Mouse (Mus musculus): Measurements from ENCODE around the gene Pir. TPM values are rescaled to one million over a fixed set of nuclear protein-coding genes. Genes with fewer than 3 reads are reported as not detected.

Pir gene
- polyA plus RNA-seq, 1 experiment from 2014 or later, result 12.9 TPM

DNA sequence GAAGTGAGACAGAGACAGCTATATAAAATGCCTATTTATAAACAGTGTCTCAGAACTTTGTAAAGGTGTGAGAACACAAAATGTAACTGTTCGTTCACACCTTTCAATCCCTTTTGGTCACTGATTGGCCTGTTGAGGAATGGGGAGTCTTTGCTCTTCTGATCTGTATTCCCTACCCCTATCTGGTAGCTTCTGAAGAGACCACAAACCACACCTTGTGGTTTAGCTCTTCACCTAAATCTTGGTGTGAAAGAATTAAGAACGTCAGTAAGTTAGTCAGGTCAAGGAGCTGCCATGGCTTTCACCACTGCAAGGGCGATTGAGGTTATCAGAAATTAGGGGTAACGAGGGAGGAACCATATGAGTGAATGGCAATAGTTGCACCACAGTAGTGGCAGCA, 49.4 kb downstream of the Pir start:
- no peaks in the 10 kb centered on the region for H3K4me1 ChIP-seq (ENCODE audit: control insufficient read depth, insufficient read depth, low read length)
- no peak overlapping the region for H3K27ac ChIP-seq (replicated peaks; ENCODE audit: low read depth, low read length)
- no peak overlapping the region for H3K4me2 ChIP-seq (ENCODE audit: low read depth, low read length)
- no peak overlapping the region for H3K4me3 ChIP-seq (ENCODE audit: low read depth, low read length)
- DNase-seq (ENCODE audit: low spot score) (no peak), ATAC-seq (ENCODE audit: low read depth) (no peak)
- no peaks in the 10 kb centered on the region for H3K27me3 ChIP-seq (replicated peaks; ENCODE audit: control insufficient read depth, insufficient read depth, low read length)
- WGBS, result 84% methylated on average over 4 of the region's 4 CpGs
- no peaks in the 10 kb centered on the region for H3K9me3 ChIP-seq (ENCODE audit: control insufficient read depth, low read length)
- H3K36me3 ChIP-seq (ENCODE audit: control insufficient read depth, insufficient read depth, low read length), result no peaks in the 10 kb centered on the region
- no peak overlapping the region for H3K9ac ChIP-seq (ENCODE audit: low read depth, low read length)

DNA sequence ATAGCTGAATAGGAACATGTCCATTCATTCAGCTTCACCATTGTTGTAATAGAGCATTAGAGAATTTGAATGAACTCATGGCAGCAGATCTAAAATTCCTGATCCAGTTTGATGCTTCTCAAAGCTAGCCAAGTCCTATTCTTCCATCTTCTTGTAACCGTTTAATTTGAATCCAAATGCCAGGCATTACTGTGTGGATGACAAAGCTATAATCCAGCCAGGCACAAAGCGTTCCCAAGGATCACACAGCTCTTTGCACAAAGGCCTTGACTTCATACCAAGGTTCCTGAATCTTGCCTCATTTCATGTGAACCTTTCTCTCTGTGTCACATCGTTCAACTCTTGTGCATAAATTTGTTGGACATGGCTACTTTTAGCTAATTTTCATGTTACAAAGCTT, 50.9 kb downstream of the Pir start:
- Histone ChIP-seq H3K4me3 (ENCODE audit: low read depth, low read length) (no peak overlapping the region), H3K36me3 (ENCODE audit: control insufficient read depth, insufficient read depth, low read length) (no peaks in the 10 kb centered on the region), H3K27me3 (replicated peaks; ENCODE audit: control insufficient read depth, insufficient read depth, low read length) (no peaks in the 10 kb centered on the region), H3K9ac (ENCODE audit: low read depth, low read length) (no peak overlapping the region), H3K27ac (replicated peaks; ENCODE audit: low read depth, low read length) (no peak overlapping the region), H3K9me3 (ENCODE audit: control insufficient read depth, low read length) (no peaks in the 10 kb centered on the region), H3K4me2 (ENCODE audit: low read depth, low read length) (no peak overlapping the region), H3K4me1 (ENCODE audit: control insufficient read depth, insufficient read depth, low read length) (no peaks in the 10 kb centered on the region)
- ATAC-seq (ENCODE audit: low read depth), result no peak
- WGBS, result 85% methylated on average over 3 of the region's 3 CpGs
- no peak for DNase-seq (ENCODE audit: low spot score)

DNA sequence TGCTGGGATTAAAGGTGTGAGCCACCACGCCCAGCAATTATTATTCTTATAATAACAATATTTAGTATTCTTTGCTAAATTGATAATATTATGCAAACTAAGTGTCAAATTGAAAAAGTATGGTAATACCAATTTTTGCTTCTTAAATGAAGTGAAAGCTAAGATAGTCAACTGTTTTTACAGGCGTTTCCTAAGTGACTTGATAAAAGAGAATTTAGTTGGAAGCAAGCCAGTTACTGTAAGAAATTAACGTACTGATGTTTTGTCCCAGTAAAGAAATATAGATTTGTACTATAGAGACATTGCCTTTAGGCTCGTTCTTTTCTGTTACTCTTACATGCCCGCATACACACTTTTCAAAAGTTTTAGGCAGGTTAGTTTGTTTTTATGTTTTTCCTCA, 53.3 kb downstream of the Pir start:
- H3K4me2 ChIP-seq (ENCODE audit: low read depth, low read length), result no peak overlapping the region
- 69% methylated on average over 5 of the region's 5 CpGs for WGBS

DNA sequence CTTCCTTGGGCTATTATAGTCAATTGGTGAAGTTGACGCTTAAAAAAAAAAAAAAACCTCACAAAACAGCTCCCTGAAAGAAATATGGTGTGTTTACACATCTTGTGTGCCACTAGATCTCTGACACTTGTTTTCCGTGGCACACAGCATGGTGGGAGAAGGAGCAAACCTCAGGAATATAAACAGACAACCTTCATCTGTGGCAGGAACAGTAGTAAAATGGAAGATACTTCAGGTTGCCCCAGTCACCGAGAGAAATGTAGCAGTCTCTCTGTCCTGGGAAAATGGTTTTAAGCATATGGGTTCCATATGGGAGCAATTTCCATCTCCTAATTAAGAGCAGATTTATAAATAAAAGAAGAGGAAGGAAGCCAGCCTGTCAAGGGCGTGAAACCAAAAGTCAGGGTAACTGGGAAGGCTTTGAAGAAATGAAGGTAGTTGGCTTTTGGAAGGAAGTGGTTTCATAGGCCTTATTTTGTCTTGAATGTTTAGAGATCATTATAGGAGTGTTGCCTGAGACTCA, 54.3 kb downstream of the Pir start:
- no peak overlapping the region for H3K27ac ChIP-seq (replicated peaks; ENCODE audit: low read depth, low read length)
- H3K36me3 ChIP-seq (ENCODE audit: control insufficient read depth, insufficient read depth, low read length), result no peaks in the 10 kb centered on the region
- no peak overlapping the region for H3K9ac ChIP-seq (ENCODE audit: low read depth, low read length)
- no peak overlapping the region for H3K4me2 ChIP-seq (ENCODE audit: low read depth, low read length)
- no peaks in the 10 kb centered on the region for H3K9me3 ChIP-seq (ENCODE audit: control insufficient read depth, low read length)
- WGBS, result 33% methylated on average over 4 of the region's 4 CpGs
- ATAC-seq (ENCODE audit: low read depth) (no peak), DNase-seq (ENCODE audit: low spot score) (peak; percentile 30)
- no peaks in the 10 kb centered on the region for H3K27me3 ChIP-seq (replicated peaks; ENCODE audit: control insufficient read depth, insufficient read depth, low read length)
- no peak overlapping the region for H3K4me3 ChIP-seq (ENCODE audit: low read depth, low read length)
- no peaks in the 10 kb centered on the region for H3K4me1 ChIP-seq (ENCODE audit: control insufficient read depth, insufficient read depth, low read length)

More for the DNA sequence above, 53.3 kb downstream of the Pir start:
- no peak for ATAC-seq (ENCODE audit: low read depth)
- Histone ChIP-seq H3K27me3 (replicated peaks; ENCODE audit: control insufficient read depth, insufficient read depth, low read length) (no peaks in the 10 kb centered on the region), H3K4me3 (ENCODE audit: low read depth, low read length) (no peak overlapping the region), H3K36me3 (ENCODE audit: control insufficient read depth, insufficient read depth, low read length) (no peaks in the 10 kb centered on the region), H3K27ac (replicated peaks; ENCODE audit: low read depth, low read length) (no peak overlapping the region), H3K9ac (ENCODE audit: low read depth, low read length) (no peak overlapping the region), H3K9me3 (ENCODE audit: control insufficient read depth, low read length) (no peaks in the 10 kb centered on the region), H3K4me1 (ENCODE audit: control insufficient read depth, insufficient read depth, low read length) (no peaks in the 10 kb centered on the region)
- no peak for DNase-seq (ENCODE audit: low spot score)

DNA sequence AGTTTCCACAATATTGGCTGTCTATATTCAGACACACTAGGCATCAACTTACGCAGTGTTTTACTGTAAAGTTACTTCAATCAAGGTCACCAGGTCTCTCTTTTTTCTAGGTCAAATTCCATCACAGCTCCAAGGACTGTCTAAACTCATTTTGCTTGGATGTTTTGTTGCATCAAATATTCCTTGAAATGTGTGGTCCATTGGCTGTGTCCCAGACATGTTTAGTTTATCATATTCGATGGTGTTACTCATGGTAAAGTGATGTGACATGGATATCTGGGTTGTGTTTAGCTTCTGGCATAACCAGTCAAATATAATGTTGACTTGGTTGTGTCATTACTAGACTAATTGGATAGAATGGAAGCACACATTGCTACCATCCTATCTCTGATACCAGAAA, 61.2 kb downstream of the Pir start:
- ATAC-seq (ENCODE audit: low read depth), result no peak
- no peak overlapping the region for H3K27ac ChIP-seq (replicated peaks; ENCODE audit: low read depth, low read length)
- H3K9ac ChIP-seq (ENCODE audit: low read depth, low read length), result no peak overlapping the region
- H3K36me3 ChIP-seq (ENCODE audit: control insufficient read depth, insufficient read depth, low read length), result no peaks in the 10 kb centered on the region
- H3K4me1 ChIP-seq (ENCODE audit: control insufficient read depth, insufficient read depth, low read length), result no peaks in the 10 kb centered on the region
- H3K27me3 ChIP-seq (replicated peaks; ENCODE audit: control insufficient read depth, insufficient read depth, low read length), result no peaks in the 10 kb centered on the region
- no peaks in the 10 kb centered on the region for H3K9me3 ChIP-seq (ENCODE audit: control insufficient read depth, low read length)
- no peak overlapping the region for H3K4me2 ChIP-seq (ENCODE audit: low read depth, low read length)
- no peak overlapping the region for H3K4me3 ChIP-seq (ENCODE audit: low read depth, low read length)
- 89% methylated on average over 2 of the region's 2 CpGs for WGBS
- DNase-seq (ENCODE audit: low spot score), result no peak

DNA sequence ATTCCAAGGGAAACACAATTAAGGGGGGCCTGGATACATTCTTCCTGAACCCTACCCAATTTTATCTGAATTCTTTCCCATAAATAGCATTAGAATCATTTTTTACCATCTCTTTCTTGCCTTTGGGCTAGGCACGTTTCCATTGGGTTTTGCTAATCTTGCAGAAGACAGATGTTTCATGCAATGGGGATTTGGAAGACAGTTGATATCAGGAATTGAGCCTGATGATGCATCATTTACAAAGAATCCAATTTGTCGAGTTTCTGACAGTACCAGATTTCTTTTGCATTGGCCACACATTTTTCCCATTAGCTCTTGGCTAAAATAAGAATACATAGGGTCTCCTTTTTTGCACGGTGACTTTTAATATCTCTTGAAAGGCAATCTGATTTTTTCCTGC, 61.6 kb downstream of the Pir start:
- H3K4me2 ChIP-seq (ENCODE audit: low read depth, low read length), result no peak overlapping the region
- no peaks in the 10 kb centered on the region for H3K27me3 ChIP-seq (replicated peaks; ENCODE audit: control insufficient read depth, insufficient read depth, low read length)
- DNase-seq (ENCODE audit: low spot score) (peak; percentile 37), ATAC-seq (ENCODE audit: low read depth) (no peak)
- no peaks in the 10 kb centered on the region for H3K9me3 ChIP-seq (ENCODE audit: control insufficient read depth, low read length)
- no peak overlapping the region for H3K4me3 ChIP-seq (ENCODE audit: low read depth, low read length)
- no peak overlapping the region for H3K27ac ChIP-seq (replicated peaks; ENCODE audit: low read depth, low read length)
- H3K36me3 ChIP-seq (ENCODE audit: control insufficient read depth, insufficient read depth, low read length), result no peaks in the 10 kb centered on the region
- no peaks in the 10 kb centered on the region for H3K4me1 ChIP-seq (ENCODE audit: control insufficient read depth, insufficient read depth, low read length)
- 42% methylated on average over 3 of the region's 3 CpGs for WGBS
- H3K9ac ChIP-seq (ENCODE audit: low read depth, low read length), result no peak overlapping the region

DNA sequence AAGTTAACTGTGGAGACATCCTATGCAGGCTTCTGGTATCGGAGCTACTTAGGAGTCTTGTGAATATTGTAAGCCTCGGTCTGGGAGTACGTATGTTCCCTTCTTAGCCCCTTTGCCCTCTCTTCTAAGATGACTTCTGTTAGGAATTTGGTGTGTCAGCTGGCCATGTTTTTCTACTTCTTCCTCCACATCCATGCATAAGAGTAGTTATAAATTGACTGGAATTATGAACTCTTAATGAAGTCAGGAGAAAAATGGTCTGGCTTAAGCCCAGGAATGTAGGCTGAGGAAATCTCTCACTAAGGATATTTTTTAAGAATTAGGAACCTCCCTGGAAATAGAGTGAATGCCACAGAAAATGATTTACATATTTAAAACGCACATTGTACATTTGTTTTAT, 69.4 kb downstream of the Pir start:
- no peak for ATAC-seq (ENCODE audit: low read depth)
- no peak overlapping the region for H3K27ac ChIP-seq (replicated peaks; ENCODE audit: low read depth, low read length)

DNA sequence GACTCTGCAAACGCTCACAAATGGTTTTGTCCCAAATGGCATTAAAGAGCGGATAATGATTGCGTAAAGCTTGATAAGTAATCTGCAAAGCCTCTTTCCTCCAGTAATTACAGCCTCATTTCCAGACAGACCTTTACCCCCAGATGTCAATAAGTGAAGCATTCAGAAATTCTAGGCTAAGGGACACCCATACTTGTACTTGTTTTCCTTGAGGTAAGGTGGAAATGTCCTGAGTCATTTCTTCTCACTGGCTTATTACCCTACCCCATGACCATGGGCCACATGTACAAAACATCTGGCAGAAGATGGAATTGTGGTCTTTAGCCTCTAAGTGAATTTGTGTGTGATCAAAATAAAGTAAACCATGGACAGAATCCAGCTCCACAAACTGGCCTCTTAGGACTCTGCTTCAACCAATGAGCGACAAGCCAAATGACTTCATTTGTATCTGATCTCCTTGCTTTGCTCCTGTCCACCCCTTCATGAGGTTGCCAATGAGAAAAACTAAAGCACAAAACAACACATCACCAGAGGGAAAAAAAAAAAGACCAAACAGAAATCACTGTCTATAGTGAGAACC, 76.3 kb downstream of the Pir start:
- no peaks in the 10 kb centered on the region for H3K4me1 ChIP-seq (ENCODE audit: control insufficient read depth, insufficient read depth, low read length)
- no peak overlapping the region for H3K4me3 ChIP-seq (ENCODE audit: low read depth, low read length)
- no peaks in the 10 kb centered on the region for H3K36me3 ChIP-seq (ENCODE audit: control insufficient read depth, insufficient read depth, low read length)
- DNase-seq (ENCODE audit: low spot score) (no peak), ATAC-seq (ENCODE audit: low read depth) (no peak)
- H3K9ac ChIP-seq (ENCODE audit: low read depth, low read length), result no peak overlapping the region
- H3K27ac ChIP-seq (replicated peaks; ENCODE audit: low read depth, low read length), result no peak overlapping the region
- H3K4me2 ChIP-seq (ENCODE audit: low read depth, low read length), result no peak overlapping the region
- no peaks in the 10 kb centered on the region for H3K9me3 ChIP-seq (ENCODE audit: control insufficient read depth, low read length)
- no peaks in the 10 kb centered on the region; the same call in 1 of the 2 replicates for H3K27me3 ChIP-seq (replicated peaks; ENCODE audit: control insufficient read depth, insufficient read depth, low read length)
- 70% methylated on average over 4 of the region's 4 CpGs for WGBS

More for the DNA sequence above, 69.4 kb downstream of the Pir start:
- no peaks in the 10 kb centered on the region for H3K36me3 ChIP-seq (ENCODE audit: control insufficient read depth, insufficient read depth, low read length)
- H3K27me3 ChIP-seq (replicated peaks; ENCODE audit: control insufficient read depth, insufficient read depth, low read length), result no peaks in the 10 kb centered on the region; the same call in 1 of the 2 replicates
- H3K4me2 ChIP-seq (ENCODE audit: low read depth, low read length), result no peak overlapping the region
- WGBS, result 65% methylated on average over 4 of the region's 4 CpGs
- no peak overlapping the region for H3K4me3 ChIP-seq (ENCODE audit: low read depth, low read length)
- DNase-seq (ENCODE audit: low spot score), result peak; percentile 2
- no peak overlapping the region for H3K9ac ChIP-seq (ENCODE audit: low read depth, low read length)
- no peaks in the 10 kb centered on the region for H3K9me3 ChIP-seq (ENCODE audit: control insufficient read depth, low read length)
- no peaks in the 10 kb centered on the region for H3K4me1 ChIP-seq (ENCODE audit: control insufficient read depth, insufficient read depth, low read length)

DNA sequence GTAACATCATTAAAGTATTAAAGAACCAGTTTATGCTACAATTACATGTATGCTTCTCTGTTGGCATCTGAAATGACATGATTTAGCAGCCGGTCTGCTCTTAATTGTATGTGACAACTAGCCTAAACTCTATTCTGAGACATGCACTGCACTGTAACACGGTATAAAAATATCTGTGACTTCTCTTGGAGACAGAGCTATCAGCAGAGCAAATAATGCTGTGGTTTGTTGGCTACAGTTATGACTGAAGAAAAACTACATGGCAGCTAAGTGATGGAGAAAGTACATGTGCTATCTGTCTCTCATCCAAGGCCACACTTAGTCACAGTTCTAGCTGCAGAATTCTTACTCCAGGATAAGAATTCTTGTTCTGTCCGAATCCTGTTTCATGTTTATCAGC, 79.8 kb downstream of the Pir start:
- H3K4me1 ChIP-seq (ENCODE audit: control insufficient read depth, insufficient read depth, low read length), result no peaks in the 10 kb centered on the region
- H3K9me3 ChIP-seq (ENCODE audit: control insufficient read depth, low read length), result no peaks in the 10 kb centered on the region
- H3K4me3 ChIP-seq (ENCODE audit: low read depth, low read length), result no peak overlapping the region
- H3K9ac ChIP-seq (ENCODE audit: low read depth, low read length), result no peak overlapping the region
- H3K27me3 ChIP-seq (replicated peaks; ENCODE audit: control insufficient read depth, insufficient read depth, low read length), result no peaks in the 10 kb centered on the region; the same call in 1 of the 2 replicates
- H3K4me2 ChIP-seq (ENCODE audit: low read depth, low read length), result no peak overlapping the region
- no peaks in the 10 kb centered on the region for H3K36me3 ChIP-seq (ENCODE audit: control insufficient read depth, insufficient read depth, low read length)
- 73% methylated on average over 3 of the region's 3 CpGs for WGBS
- ATAC-seq (ENCODE audit: low read depth), result no peak
- no peak overlapping the region for H3K27ac ChIP-seq (replicated peaks; ENCODE audit: low read depth, low read length)
- DNase-seq (ENCODE audit: low spot score), result no peak
